Mouse (Mus musculus): ENCODE measurements around the gene Gpr153. TPM values are rescaled to one million over a fixed set of nuclear protein-coding genes. Genes with fewer than 3 reads are reported as not detected.
A peak's percentile ranks its signal among the peaks of the same experiment; 100 is the strongest.

Gpr153 gene
- total and polyA plus RNA-seq, 3 experiments, result 0.30 to 1.4 (median 0.70) TPM

- DNase-seq (ENCODE audit: extremely low read depth), result no peak
- no peaks in the 10 kb centered on the region for H3K27me3 ChIP-seq (replicated peaks)
- H3K9ac ChIP-seq (ENCODE audit: insufficient read depth, low read depth), result no peak overlapping the region
- dilution Hi-C loops (cut with MboI; ENCODE audit: extremely low pct_ligation_motif_present, extremely low pct_unique_long_range_greater_than_20kb, low sequenced_read_pairs), result no loop called here
- in situ Hi-C loops (cut with MboI; ENCODE audit: low pct_ligation_motif_present, low pct_unique_long_range_greater_than_20kb, low sequenced_read_pairs), result no loop called here
- no peaks in the 10 kb centered on the region for H3K9me3 ChIP-seq (replicated peaks; ENCODE audit: low read length)
- no peak overlapping the region for H3K4me2 ChIP-seq (ENCODE audit: insufficient read depth, low read depth, poor library complexity, severe bottlenecking)
- no peaks in the 10 kb centered on the region for H3K79me2 ChIP-seq (replicated peaks; ENCODE audit: control insufficient read depth, extremely low read depth, insufficient read depth, poor library complexity, severe bottlenecking)
- no peak for TF ChIP-seq TBP (conservative IDR thresholded peaks at IDR 0.05; ENCODE audit: low read depth, low read length)
- no peak for TF ChIP-seq MEF2A (IDR thresholded peaks at IDR 0.05; ENCODE audit: borderline replicate concordance, low read depth, low read length)
- TF ChIP-seq CTCF (conservative IDR thresholded peaks at IDR 0.05 in 1 of 2, IDR thresholded peaks at IDR 0.05 in 1 of 2; ENCODE audit: low read depth in 2 of 2, low read length in 2 of 2), result no peak
- TF ChIP-seq POLR2A (IDR thresholded peaks at IDR 0.05; ENCODE audit: low read depth, low read length), result no peak
- no peak for TF ChIP-seq NRF1 (IDR thresholded peaks at IDR 0.05; ENCODE audit: low read depth, low read length)
- no peak for TF ChIP-seq KAT2A (IDR thresholded peaks at IDR 0.05; ENCODE audit: insufficient replicate concordance, low read length)
- TF ChIP-seq MYC (IDR thresholded peaks at IDR 0.05; ENCODE audit: low read depth, low read length), result no peak
- no peak overlapping the region for H3K4me3 ChIP-seq (replicated peaks in 1 of 3; ENCODE audit: low read depth in 2 of 3, low read length in 2 of 3, poor library complexity in 1 of 3)
- peaks cover 10 to 70% of the 10 kb centered on the region in 2 experiments for H3K4me1 ChIP-seq (ENCODE audit: control insufficient read depth in 1 of 2, insufficient read depth in 2 of 2)
- H3K36me3 ChIP-seq (replicated peaks in 1 of 2; ENCODE audit: control insufficient read depth in 1 of 2, insufficient read depth in 1 of 2, low read length in 1 of 2), result peaks cover 9 to 64% of the 10 kb centered on the region in 2 experiments
- H3K27ac ChIP-seq (ENCODE audit: insufficient read depth, low read depth), result no peak overlapping the region
Observed at GRCm38 (mm10) chr4:152247195-152247594, 26.8 kb upstream of the Gpr153 start.

GRCm38 (mm10) chr4:152250615-152251014 lies 23.4 kb upstream of the Gpr153 start:
- DNase-seq (ENCODE audit: extremely low read depth), result no peak
- no peak overlapping the region for H3K4me3 ChIP-seq (replicated peaks in 1 of 3; ENCODE audit: low read depth in 2 of 3, low read length in 2 of 3, poor library complexity in 1 of 3)
- peaks cover 9 to 61% of the 10 kb centered on the region in 2 experiments for H3K36me3 ChIP-seq (replicated peaks in 1 of 2; ENCODE audit: control insufficient read depth in 1 of 2, insufficient read depth in 1 of 2, low read length in 1 of 2)
- no peaks in the 10 kb centered on the region for H3K27me3 ChIP-seq (replicated peaks)
- H3K4me2 ChIP-seq (ENCODE audit: insufficient read depth, low read depth, poor library complexity, severe bottlenecking), result 0 out of 2 replicates have a peak overlapping the region, but pooled peaks have one; percentile 35
- no peaks in the 10 kb centered on the region for H3K9me3 ChIP-seq (replicated peaks; ENCODE audit: low read length)
- no peak overlapping the region for H3K27ac ChIP-seq (ENCODE audit: insufficient read depth, low read depth)
- dilution Hi-C loops (cut with MboI; ENCODE audit: extremely low pct_ligation_motif_present, extremely low pct_unique_long_range_greater_than_20kb, low sequenced_read_pairs) (no loop called here), in situ Hi-C loops (cut with MboI; ENCODE audit: low pct_ligation_motif_present, low pct_unique_long_range_greater_than_20kb, low sequenced_read_pairs) (no loop called here)
- H3K4me1 ChIP-seq (ENCODE audit: control insufficient read depth in 1 of 2, insufficient read depth in 2 of 2), result peaks cover 8 to 64% of the 10 kb centered on the region in 2 experiments
- H3K79me2 ChIP-seq (replicated peaks; ENCODE audit: control insufficient read depth, extremely low read depth, insufficient read depth, poor library complexity, severe bottlenecking), result no peaks in the 10 kb centered on the region
- H3K9ac ChIP-seq (ENCODE audit: insufficient read depth, low read depth), result no peak overlapping the region
- TF ChIP-seq EP300 (IDR thresholded peaks at IDR 0.05; ENCODE audit: low read length) (peak; percentile 65), POLR2A (IDR thresholded peaks at IDR 0.05; ENCODE audit: low read depth, low read length) (no peak), SIN3A (IDR thresholded peaks at IDR 0.05; ENCODE audit: low read length) (peak; percentile 58), MAZ (IDR thresholded peaks at IDR 0.05; ENCODE audit: low read depth, low read length) (no peak), JUN (IDR thresholded peaks at IDR 0.05; ENCODE audit: insufficient read depth, low read depth, low read length) (0 out of 2 replicates have a peak, but pooled peaks have one; percentile 25), POLR2AphosphoS2 (IDR thresholded peaks at IDR 0.05; ENCODE audit: low read depth, low read length) (no peak), ETS1 (conservative IDR thresholded peaks at IDR 0.05; ENCODE audit: low read depth, low read length) (no peak; the same call in 1 of the 2 replicates), CTCF (conservative IDR thresholded peaks at IDR 0.05 in 1 of 2, IDR thresholded peaks at IDR 0.05 in 1 of 2; ENCODE audit: low read depth in 2 of 2, low read length in 2 of 2) (peak in 1 of 2 experiments; percentile 47; a peak in 1 of 4 replicates), MAX (IDR thresholded peaks at IDR 0.05; ENCODE audit: low read length) (peak; percentile 69), CHD2 (IDR thresholded peaks at IDR 0.05; ENCODE audit: low read length) (no peak), IRF4 (IDR thresholded peaks at IDR 0.05; ENCODE audit: low read depth, low read length) (peak; percentile 38; the same call in 1 of the 2 replicates), UBTF (IDR thresholded peaks at IDR 0.05; ENCODE audit: low read depth, low read length) (no peak), MXI1 (IDR thresholded peaks at IDR 0.05; ENCODE audit: low read depth, low read length) (peak; percentile 79), PAX5 (IDR thresholded peaks at IDR 0.05; ENCODE audit: low read length) (no peak), MYC (IDR thresholded peaks at IDR 0.05; ENCODE audit: low read depth, low read length) (no peak; the same call in none of the 2 replicates), BHLHE40 (IDR thresholded peaks at IDR 0.05; ENCODE audit: low read depth, low read length) (peak; percentile 91), KAT2A (IDR thresholded peaks at IDR 0.05; ENCODE audit: insufficient replicate concordance, low read length) (no peak), ZMIZ1 (IDR thresholded peaks at IDR 0.05; ENCODE audit: low read depth, low read length) (no peak), USF2 (conservative IDR thresholded peaks at IDR 0.05; ENCODE audit: low read depth, low read length) (no peak), RCOR1 (conservative IDR thresholded peaks at IDR 0.05; ENCODE audit: low read depth, low read length) (no peak), TCF12 (IDR thresholded peaks at IDR 0.05; ENCODE audit: low read depth, low read length) (peak; percentile 85), JUND (conservative IDR thresholded peaks at IDR 0.05; ENCODE audit: low read depth, low read length) (peak; percentile 28; the same call in 1 of the 2 replicates), RAD21 (IDR thresholded peaks at IDR 0.05; ENCODE audit: low read depth, low read length) (no peak; the same call in 1 of the 2 replicates), CHD1 (IDR thresholded peaks at IDR 0.05; ENCODE audit: low read depth, low read length) (no peak), MAFK (IDR thresholded peaks at IDR 0.05; ENCODE audit: insufficient replicate concordance, low read length) (no peak), SMC3 (IDR thresholded peaks at IDR 0.05; ENCODE audit: low read depth, low read length) (0 out of 2 replicates have a peak, but pooled peaks have one; percentile 21), ZNF384 (IDR thresholded peaks at IDR 0.05; ENCODE audit: low read depth, low read length) (no peak), ELF1 (IDR thresholded peaks at IDR 0.05; ENCODE audit: low read depth, low read length) (no peak), ZC3H11A (IDR thresholded peaks at IDR 0.05; ENCODE audit: low read depth, low read length) (no peak), HCFC1 (IDR thresholded peaks at IDR 0.05; ENCODE audit: low read depth, low read length) (no peak)

All from CH12.LX (cell line).